Mouse (Mus musculus): ENCODE measurements around the gene Gpr87.

Gene Gpr87

GRCm38 (mm10) chr3:59194938-59195337, at the start of gene Gpr87:
TSS of gene Gpr87 (minus strand) at chr3:59195104.
- DNase-seq (ENCODE audit: low spot score) = no peak

- DNase-seq (ENCODE audit: low spot score) = no peak
These were observed 48.5 kb upstream of the Gpr87 start for GRCm38 (mm10) chr3:59243384-59243783.

- no peak for DNase-seq (ENCODE audit: low spot score)
These were observed 40.0 kb upstream of the Gpr87 start for GRCm38 (mm10) chr3:59234878-59235277.

GRCm38 (mm10) chr3:59230912-59231311, 36.0 kb upstream of the Gpr87 start:
- DNase-seq (ENCODE audit: low spot score) = no peak

GRCm38 (mm10) chr3:59228730-59229551, 34.0 kb upstream of the Gpr87 start:
- no peak for DNase-seq (ENCODE audit: low spot score)

- DNase-seq (ENCODE audit: low spot score) = no peak
These were observed 32.8 kb upstream of the Gpr87 start for GRCm38 (mm10) chr3:59227696-59228095.

- DNase-seq (ENCODE audit: low spot score) = no peak
These were observed 30.5 kb upstream of the Gpr87 start for GRCm38 (mm10) chr3:59225411-59225810.

GRCm38 (mm10) chr3:59222303-59222702, 27.4 kb upstream of the Gpr87 start:
- DNase-seq (ENCODE audit: low spot score) = no peak

- no peak for DNase-seq (ENCODE audit: low spot score)
These were observed 24.4 kb upstream of the Gpr87 start for GRCm38 (mm10) chr3:59219326-59219725.

GRCm38 (mm10) chr3:59217211-59217610, 22.3 kb upstream of the Gpr87 start:
- no peak for DNase-seq (ENCODE audit: low spot score)

GRCm38 (mm10) chr3:59212404-59212803, 17.5 kb upstream of the Gpr87 start:
- DNase-seq (ENCODE audit: low spot score) = no peak

- no peak for DNase-seq (ENCODE audit: low spot score)
These were observed 16.9 kb upstream of the Gpr87 start for GRCm38 (mm10) chr3:59211784-59212183.

GRCm38 (mm10) chr3:59210727-59211126, 15.8 kb upstream of the Gpr87 start, which contains the start of gene P2ry13:
TSS of gene P2ry13 (minus strand) at chr3:59210882.
- DNase-seq (ENCODE audit: low spot score) = no peak

- no peak for DNase-seq (ENCODE audit: low spot score)
These were observed 15.2 kb upstream of the Gpr87 start for GRCm38 (mm10) chr3:59210089-59210488.

GRCm38 (mm10) chr3:59208650-59209548, 14.0 kb upstream of the Gpr87 start:
- no peak for DNase-seq (ENCODE audit: low spot score)

GRCm38 (mm10) chr3:59205941-59206340, 11.0 kb upstream of the Gpr87 start:
- DNase-seq (ENCODE audit: low spot score) = no peak

GRCm38 (mm10) chr3:59204719-59205503, 10.0 kb upstream of the Gpr87 start:
- DNase-seq (ENCODE audit: low spot score) = no peak

GRCm38 (mm10) chr3:59203802-59204520, 9.1 kb upstream of the Gpr87 start:
- DNase-seq (ENCODE audit: low spot score) = no peak

GRCm38 (mm10) chr3:59197329-59197948, 2.5 kb upstream of the Gpr87 start:
- no peak for DNase-seq (ENCODE audit: low spot score)

GRCm38 (mm10) chr3:59194099-59194498, 805 bp downstream of the Gpr87 start:
- DNase-seq (ENCODE audit: low spot score) = no peak

GRCm38 (mm10) chr3:59191674-59192073, 3.2 kb downstream of the Gpr87 start:
- DNase-seq (ENCODE audit: low spot score) = no peak
